Mouse (Mus musculus) G1E (cell line): ENCODE results near the gene Sh2d6.

Experiments used
- CTCF ChIP-seq: IDR thresholded peaks from 2 replicates; pipeline ENCODE4 v1.5.1; 2012; ENCODE audit warnings: low read depth, low read length, inconsistent platforms, mixed read lengths
- GATA1 ChIP-seq: IDR thresholded peaks from 2 replicates; pipeline ENCODE4 v1.6.1; 2012; ENCODE audit warnings: borderline replicate concordance, low read length, inconsistent platforms, mixed read lengths
- GATA2 ChIP-seq: IDR thresholded peaks from 2 replicates; pipeline ENCODE4 v1.6.1; 2012; ENCODE audit warnings: low read depth, low read length, inconsistent platforms, borderline replicate concordance
- POLR2AphosphoS5 ChIP-seq: IDR thresholded peaks from 2 replicates; pipeline ENCODE4 v1.6.1; 2012; ENCODE audit warnings: low read depth, low read length, inconsistent platforms; ENCODE audit not compliant: insufficient replicate concordance
- TAL1 ChIP-seq: conservative IDR thresholded peaks from 2 replicates; pipeline ENCODE4 v1.6.1; 2012; ENCODE audit warnings: low read depth, low read length, inconsistent platforms, mixed read lengths

DNA sequence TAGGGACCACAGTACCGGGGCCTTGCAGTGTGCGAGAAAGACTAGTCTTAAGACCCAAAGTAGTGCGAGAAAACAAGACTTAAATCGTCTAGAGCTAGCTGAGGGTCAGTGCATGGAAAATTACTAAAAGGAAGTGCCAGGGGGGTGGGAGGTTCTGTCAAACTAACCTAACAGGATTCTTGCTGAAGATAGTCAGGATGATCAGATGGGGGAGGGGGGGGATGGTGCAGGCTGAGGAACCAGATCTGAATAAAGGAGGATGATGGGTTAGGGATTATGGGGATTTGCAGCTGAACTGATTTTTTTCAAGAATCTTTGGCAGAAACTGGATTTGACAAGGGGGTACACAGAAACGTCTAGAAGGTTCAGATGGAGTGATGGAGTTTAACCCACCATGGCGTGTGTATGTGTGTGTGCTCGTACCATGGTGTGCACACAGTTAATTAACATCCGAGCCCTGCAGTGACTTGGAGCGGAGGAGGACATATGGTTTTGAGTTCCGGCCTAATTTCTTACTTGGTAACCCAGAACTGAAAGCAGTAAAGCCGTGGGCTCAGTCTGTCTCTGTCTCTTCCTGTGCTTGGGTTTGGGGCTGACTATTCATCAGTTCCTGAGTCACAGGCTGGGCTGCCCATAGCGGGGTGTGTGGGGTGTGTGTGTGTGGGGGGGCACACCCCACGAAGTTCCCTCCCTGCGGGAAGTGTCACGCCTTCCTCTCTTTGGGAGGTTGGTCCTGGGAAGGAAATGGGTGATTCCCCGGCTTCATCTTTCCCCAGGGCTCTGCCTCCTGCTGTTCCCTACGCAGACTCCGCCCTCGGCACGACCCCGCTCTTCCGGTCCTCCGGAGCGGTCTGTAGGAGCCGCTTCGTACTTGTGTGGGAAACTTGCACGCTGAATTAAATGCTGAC is 30.9 kb upstream of the Sh2d6 start:
- TF ChIP-seq CTCF (no peak), POLR2AphosphoS5 (no peak), GATA2 (no peak), GATA1 (no peak), TAL1 (no peak)
